Mouse (Mus musculus): Measurements from ENCODE around the gene Ctnnbl1.

Ctnnbl1 gene

GRCm38 (mm10) chr2:157750926-157751588, 13.9 kb downstream of the Ctnnbl1 start:
- peak in 1 of 2 experiments; percentile 32 for DNase-seq

GRCm38 (mm10) chr2:157751589-157752373, 14.6 kb downstream of the Ctnnbl1 start:
- peak; percentile 78 to 80 for DNase-seq

- no peak for DNase-seq
Measured at GRCm38 (mm10) chr2:157752374-157752743, 15.2 kb downstream of the Ctnnbl1 start.

GRCm38 (mm10) chr2:157755771-157756170, 18.6 kb downstream of the Ctnnbl1 start:
- no peak for DNase-seq

- no peak for DNase-seq
Measured at GRCm38 (mm10) chr2:157756193-157756592, 19.0 kb downstream of the Ctnnbl1 start.

GRCm38 (mm10) chr2:157758395-157758794, 21.2 kb downstream of the Ctnnbl1 start:
- no peak for DNase-seq

GRCm38 (mm10) chr2:157759717-157760116, 22.5 kb downstream of the Ctnnbl1 start:
- DNase-seq = no peak

GRCm38 (mm10) chr2:157762903-157763302, 25.7 kb downstream of the Ctnnbl1 start:
- no peak for DNase-seq

- no peak for DNase-seq
Measured at GRCm38 (mm10) chr2:157766591-157766990, 29.4 kb downstream of the Ctnnbl1 start.

- peak in 1 of 2 experiments; percentile 22 for DNase-seq
Measured at GRCm38 (mm10) chr2:157768682-157769429, 31.7 kb downstream of the Ctnnbl1 start.

- DNase-seq = no peak
Measured at GRCm38 (mm10) chr2:157770761-157771160, 33.6 kb downstream of the Ctnnbl1 start.

GRCm38 (mm10) chr2:157773661-157774060, 36.5 kb downstream of the Ctnnbl1 start:
- no peak for DNase-seq

- DNase-seq = no peak
Measured at GRCm38 (mm10) chr2:157775957-157776356, 38.8 kb downstream of the Ctnnbl1 start.

GRCm38 (mm10) chr2:157780956-157781355, 43.8 kb downstream of the Ctnnbl1 start:
- DNase-seq = no peak

- no peak for DNase-seq
Measured at GRCm38 (mm10) chr2:157783152-157783551, 46.0 kb downstream of the Ctnnbl1 start.

GRCm38 (mm10) chr2:157784238-157784637, 47.0 kb downstream of the Ctnnbl1 start:
- DNase-seq = no peak

- no peak for DNase-seq
Measured at GRCm38 (mm10) chr2:157784647-157785046, 47.4 kb downstream of the Ctnnbl1 start.

GRCm38 (mm10) chr2:157789226-157789625, 52.0 kb downstream of the Ctnnbl1 start:
- DNase-seq = peak; percentile 19 to 35

- no peak for DNase-seq
Measured at GRCm38 (mm10) chr2:157790836-157791495, 53.8 kb downstream of the Ctnnbl1 start.

GRCm38 (mm10) chr2:157791528-157792162, 54.4 kb downstream of the Ctnnbl1 start:
- no peak for DNase-seq

- DNase-seq = no peak
Measured at GRCm38 (mm10) chr2:157792840-157793552, 55.8 kb downstream of the Ctnnbl1 start.

GRCm38 (mm10) chr2:157793851-157794332, 56.7 kb downstream of the Ctnnbl1 start:
- DNase-seq = no peak
